Mouse (Mus musculus) left cerebral cortex, postnatal 10 days (tissue): Measurements from ENCODE around the gene Hdgfl3. TPM values are rescaled to one million over a fixed set of nuclear protein-coding genes. Genes with fewer than 3 reads are reported as not detected.
"Not testable (repeated sequence)": the region's sequence is repeated elsewhere in the genome, so short reads cannot be mapped to it uniquely, and the experiment has no call there.

Source experiments
- DNase-seq, 2 experiments: peaks; one replicate each; pipeline ENCODE4 v3.0.0; 2021 to 2022; ENCODE audit warnings: low spot score in 2 of 2, mixed read lengths in 1 of 2; ENCODE audit errors: extremely low spot score in 1 of 2
- intact Hi-C: fragments of 180-260 bp; cut with DNase I; formaldehyde crosslinking; loops from one replicate; pipeline ENCODE4 v1.15.1; 2025
- total RNA-seq, 2 experiments: library from RNA; stranded (reverse); gene quantifications; 2 replicates each; pipeline ENCODE4 v1.2.3; 2021

Hdgfl3 gene
- total RNA-seq, 2 experiments from 2014 or later = 85.7 to 89.1 TPM

DNA sequence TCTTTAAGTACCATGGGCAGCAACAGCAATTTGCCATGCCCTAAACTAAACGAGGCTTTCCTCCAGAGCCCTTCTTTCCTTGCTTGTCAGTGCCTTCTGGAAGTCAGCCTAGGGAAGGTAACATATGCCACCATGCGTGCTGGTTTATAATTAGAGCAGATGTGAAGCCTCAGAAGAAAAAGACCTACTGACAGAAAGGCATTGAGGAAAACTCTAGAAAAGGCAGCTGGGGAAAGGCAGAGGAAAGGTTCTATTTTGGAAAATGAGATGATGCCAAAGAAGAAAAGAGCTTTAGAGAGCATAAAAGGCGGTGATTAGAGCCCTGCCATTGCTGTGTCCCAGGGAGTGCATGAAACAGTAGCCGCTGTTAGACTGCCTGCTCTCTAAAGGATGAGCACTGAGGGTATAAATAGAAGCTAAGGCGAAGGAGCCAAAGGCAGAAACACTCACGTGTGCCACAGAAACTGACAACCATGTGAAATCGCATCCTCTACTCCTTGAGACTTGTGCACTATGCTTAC is 93.6 kb downstream of the Hdgfl3 start:
- DNase-seq = peak in 1 of 2 experiments; percentile 63
- intact Hi-C loops = no loop called here

GRCm38 (mm10) chr7:81839746-81840145 is 94.5 kb downstream of the Hdgfl3 start:
- no peak for DNase-seq
- intact Hi-C loops = no loop called here

DNA sequence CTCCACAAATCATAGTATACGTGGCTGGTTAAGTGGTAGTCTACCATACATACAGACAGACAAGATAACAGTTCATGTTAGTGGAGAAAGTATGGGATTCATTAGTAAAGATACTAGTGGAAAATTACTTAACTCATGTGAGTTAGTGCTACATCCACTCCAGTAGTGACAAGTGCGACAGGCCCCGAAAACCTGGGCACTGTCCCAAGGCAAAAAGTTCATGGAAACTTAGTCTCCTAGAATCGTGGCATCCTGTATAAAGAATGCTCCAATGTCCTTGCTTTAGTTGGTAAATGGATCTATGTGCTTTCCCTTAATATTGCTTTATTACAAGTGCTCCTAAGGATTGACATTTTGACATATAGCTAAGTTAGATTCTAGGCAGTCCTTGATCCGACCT is 96.5 kb downstream of the Hdgfl3 start:
- DNase-seq, intact Hi-C loops: not testable (repeated sequence)

DNA sequence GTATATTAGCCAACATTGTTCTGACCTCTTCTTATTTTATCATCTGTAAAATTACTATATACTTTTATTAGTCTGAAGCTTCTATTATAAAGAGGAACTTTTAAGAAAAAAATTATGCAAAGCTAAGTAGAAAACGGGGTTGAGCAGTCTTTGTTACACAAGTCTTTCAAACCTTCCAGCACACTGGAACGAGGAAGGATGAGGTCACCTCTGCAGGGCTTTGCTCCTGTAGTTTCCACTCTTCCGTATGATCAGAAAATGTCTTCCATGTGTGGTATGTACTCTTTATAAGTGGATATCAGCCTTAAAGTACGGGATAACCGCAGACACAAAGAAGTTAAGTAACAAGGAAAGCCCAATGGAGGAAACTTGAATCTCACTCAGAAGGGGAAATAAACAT is 98.8 kb downstream of the Hdgfl3 start:
- intact Hi-C loops = no loop called here
- no peak for DNase-seq

GRCm38 (mm10) chr7:81834847-81835246 is 99.4 kb downstream of the Hdgfl3 start:
- DNase-seq = no peak
- intact Hi-C loops = no loop called here

Other genes with a start within 250 kb of the Hdgfl3 start
- gene Homer2, start 226.9 kb downstream of the Hdgfl3 start, total RNA-seq = 10 to 100 TPM; 68.1 to 71.6 TPM
- gene Ramac, start 171.5 kb downstream of the Hdgfl3 start, total RNA-seq = 10 to 100 TPM; 67.2 to 71.9 TPM
- 10 to 100 TPM; 29.1 to 33.5 TPM for gene 3110040N11Rik, start 145.0 kb downstream of the Hdgfl3 start, total RNA-seq
- 100 to 1,000 TPM; 135 to 138 TPM for gene Btbd1, start 105.0 kb downstream of the Hdgfl3 start, total RNA-seq
- not detected for gene Gm10160, start 78.7 kb downstream of the Hdgfl3 start, total RNA-seq
- 10 to 100 TPM; 31.8 to 33.5 TPM for gene Tm6sf1, start 75.5 kb downstream of the Hdgfl3 start, total RNA-seq
- not detected for gene Bnc1, start 57.8 kb upstream of the Hdgfl3 start, total RNA-seq
- 10 to 100 TPM; 59.5 to 60.4 TPM for gene Sh3gl3, start 239.4 kb upstream of the Hdgfl3 start, total RNA-seq